Comparison of ENCODE assay signal across 9 mouse cellular contexts in the genomic region with DNA sequence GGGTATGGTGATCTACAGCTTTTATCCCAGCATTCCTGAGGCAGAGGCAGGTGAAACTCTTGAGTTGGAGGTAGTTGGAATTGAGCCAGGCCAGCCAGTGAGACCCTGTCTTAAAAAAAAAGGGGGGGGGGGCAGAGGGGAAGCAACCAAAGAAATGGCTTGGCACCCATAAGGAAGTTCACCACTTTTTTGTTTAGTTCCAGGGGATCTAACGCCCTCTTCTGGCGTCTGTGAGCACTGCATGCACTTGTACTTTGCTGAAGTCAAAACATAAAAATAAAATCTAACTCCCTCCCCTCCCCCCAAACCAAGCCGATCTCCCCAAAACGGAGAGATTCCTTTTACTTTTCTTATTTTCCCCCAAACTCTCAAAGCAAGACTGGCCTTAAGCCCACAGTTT. TPM values are rescaled to one million over a fixed set of nuclear protein-coding genes. Genes with fewer than 3 reads are reported as not detected.
A peak's percentile ranks its signal among the peaks of the same experiment; 100 is the strongest.
DNase-seq lines count a peak whose midpoint lies in the region; ATAC-seq and TF ChIP-seq lines count a peak whose summit lies in the region.
"Had no signal": no experiment of that assay in that cellular context is flagged by ENCODE, and none has a peak within 500 bp of the region (broad histone marks: within the 10 kb centered on the region; RNA-seq: fewer than 3 reads in every experiment).

No protein-coding gene starts in this region.

- H3K4me3 ChIP-seq in ES-E14 (ENCODE audit: insufficient read depth in 1 of 2, low read depth in 1 of 2, low read length in 2 of 2, poor library complexity in 1 of 2, severe bottlenecking in 1 of 2): no peak overlapping the region
- no peak overlapping the region for H3K4me3 ChIP-seq in lung, embryonic 14.5 days (ENCODE audit: low read depth, low read length)
- H3K4me3 ChIP-seq: embryonic facial prominence, embryonic 13.5 days had no signal

- ATAC-seq in lung, embryonic 14.5 days (ENCODE audit: insufficient read depth): no peak

- DNase-seq in adrenal gland, postnatal 36 days: peak; percentile 26 to 30
- DNase-seq in adrenal gland, adult 2 months: no peak
- peak; percentile 40 for DNase-seq in layer of hippocampus, adult 11-12 months (ENCODE audit: low spot score)
- DNase-seq in layer of hippocampus, adult 9-10 months (ENCODE audit: low spot score): no peak
- DNase-seq in ES-E14 (ENCODE audit: low read depth, low spot score): no peak
- peak; percentile 17 for DNase-seq in lung, embryonic 14.5 days
- DNase-seq in heart, adult 8-10 months (ENCODE audit: low spot score): no peak
- DNase-seq in urinary bladder, adult 2 months (ENCODE audit: low spot score): no peak

- H3K9ac ChIP-seq in ES-E14 (ENCODE audit: insufficient read depth, low read depth, low read length, poor library complexity, severe bottlenecking): no peak overlapping the region
- H3K9ac ChIP-seq in lung, embryonic 14.5 days: no peak overlapping the region
- H3K9ac ChIP-seq: embryonic facial prominence, embryonic 13.5 days had no signal

- 43% methylated on average over 4 of the region's 4 CpGs for WGBS in lung, embryonic 14.5 days

- no peak overlapping the region for H3K4me2 ChIP-seq in lung, embryonic 14.5 days
- H3K4me2 ChIP-seq: embryonic facial prominence, embryonic 13.5 days had no signal

- peaks cover 0 to 12% of the 10 kb centered on the region in 2 experiments; a peak in 2 of 4 replicates for H3K4me1 ChIP-seq in ES-E14 (ENCODE audit: control insufficient read depth in 2 of 2, insufficient read depth in 2 of 2, low read length in 2 of 2, poor library complexity in 1 of 2)
- H3K4me1 ChIP-seq in lung, embryonic 14.5 days (ENCODE audit: insufficient read depth): peaks cover under 1% of the 10 kb centered on the region; the same call in 1 of the 2 replicates

- TF ChIP-seq CTCF in lung, embryonic 14.5 days (IDR thresholded peaks at IDR 0.05; ENCODE audit: low read depth): peak; percentile 31

- in situ Hi-C loops in ES-E14 (cut with MboI; ENCODE audit: low sequenced_read_pairs in 2 of 2, unreplicated experiment in 2 of 2): no loop called here

- H3K36me3 ChIP-seq in ES-E14 (ENCODE audit: control insufficient read depth, insufficient read depth, low read length, poor library complexity, severe bottlenecking): no peaks in the 10 kb centered on the region
- H3K36me3 ChIP-seq in lung, embryonic 14.5 days (ENCODE audit: insufficient read depth): no peaks in the 10 kb centered on the region
- H3K36me3 ChIP-seq: embryonic facial prominence, embryonic 13.5 days had no signal

- no peak overlapping the region; the same call in 1 of the 2 replicates for H3K27ac ChIP-seq in ES-E14 (ENCODE audit: insufficient read depth, low read depth, low read length, poor library complexity, severe bottlenecking)
- H3K27ac ChIP-seq in lung, embryonic 14.5 days (ENCODE audit: low read depth): no peak overlapping the region
- H3K27ac ChIP-seq: embryonic facial prominence, embryonic 13.5 days had no signal

- no peaks in the 10 kb centered on the region for H3K27me3 ChIP-seq in lung, embryonic 14.5 days (ENCODE audit: insufficient read depth, low read length)
- H3K27me3 ChIP-seq: embryonic facial prominence, embryonic 13.5 days had no signal

- H3K9me3 ChIP-seq in ES-E14 (ENCODE audit: control insufficient read depth, insufficient read depth, low read depth, low read length): no peaks in the 10 kb centered on the region
- H3K9me3 ChIP-seq in lung, embryonic 14.5 days (ENCODE audit: low read depth, low read length): no peaks in the 10 kb centered on the region
- H3K9me3 ChIP-seq: embryonic facial prominence, embryonic 13.5 days had no signal

TF ChIP-seq in ES-E14, 5 proteins besides CTCF, POLR2A, EP300 and RAD21:
- no peak for TF ChIP-seq HCFC1 (IDR thresholded peaks at IDR 0.05; ENCODE audit: borderline replicate concordance, insufficient read depth, low read length)
- TF ChIP-seq ZC3H11A (IDR thresholded peaks at IDR 0.05; ENCODE audit: borderline replicate concordance, low read depth, low read length): peak; percentile 49; the same call in 1 of the 2 replicates
- TF ChIP-seq ZNF384 (IDR thresholded peaks at IDR 0.05; ENCODE audit: low read depth, low read length): 0 out of 2 replicates have a peak, but pooled peaks have one; percentile 29

RNA-seq across cellular contexts. Expression of a gene that starts 3.3 kb away (rescaled TPM):
- total RNA-seq in adrenal gland, postnatal 36 days (2021): 1 to 10 TPM; 6.1 to 6.2 TPM
- total RNA-seq in adrenal gland, adult 2 months (2021): 1 to 10 TPM; 5.6 to 7.8 TPM
- polyA plus RNA-seq in adrenal gland, adult 2 months (2012; rRNA removed): 3.1 and 3.4 TPM in 2 replicates
- total RNA-seq in ES-E14 (2012; rRNA removed): 23.2 and 26.4 TPM in 2 replicates
- polyA plus RNA-seq in lung, embryonic 14.5 days (2014; fragmentation: Nextera tagmentation; extraction: Ambion mirVana): 7.9 and 8.4 TPM in 2 replicates
- total RNA-seq in heart, adult 8-10 months (2022): 1 to 10 TPM; 6.2 to 9.1 (median 6.8) TPM
- 2.9 and 3.5 TPM in 2 replicates for polyA plus RNA-seq in urinary bladder, adult 2 months (2012; rRNA removed)

RNA-seq across cellular contexts. Expression of a gene that starts 48.5 kb away (rescaled TPM):
- total RNA-seq in adrenal gland, postnatal 36 days (2021): 10 to 100 TPM in 1 of 2 experiments, not detected in 1; 12.0 TPM
- total RNA-seq in adrenal gland, adult 2 months (2021): 10 to 100 TPM; 26.8 to 27.4 TPM
- polyA plus RNA-seq in adrenal gland, adult 2 months (2012; rRNA removed): 130 and 175 TPM in 2 replicates
- total RNA-seq in ES-E14 (2012; rRNA removed): 13.3 and 20.6 TPM in 2 replicates
- 10.5 and 19.0 TPM in 2 replicates for polyA plus RNA-seq in lung, embryonic 14.5 days (2014; fragmentation: Nextera tagmentation; extraction: Ambion mirVana)
- 10 to 100 TPM in 1 of 4 experiments, 1 to 10 TPM in 2, not detected in 1; 3.6 to 16.9 (median 7.9) TPM for total RNA-seq in heart, adult 8-10 months (2022)
- 13.1 and 16.7 TPM in 2 replicates for polyA plus RNA-seq in urinary bladder, adult 2 months (2012; rRNA removed)

Comparison
In these comparisons a context has a peak if more than half of its experiments do, and no peak if none do; other contexts are left out.
1. DNase-seq: peak in adrenal gland, postnatal 36 days (2 of 2), layer of hippocampus, adult 11-12 months (single experiment) and lung, embryonic 14.5 days (single experiment); none in adrenal gland, adult 2 months (single experiment), layer of hippocampus, adult 9-10 months (single experiment), ES-E14 (single experiment), heart, adult 8-10 months (single experiment) and urinary bladder, adult 2 months (single experiment).